Mouse (Mus musculus): Measurements from ENCODE around the gene Gfy. TPM values are rescaled to one million over a fixed set of nuclear protein-coding genes. Genes with fewer than 3 reads are reported as not detected.
A peak's percentile ranks its signal among the peaks of the same experiment; 100 is the strongest.

Gfy gene
- total RNA-seq, 1 experiment, result not detected

DNA sequence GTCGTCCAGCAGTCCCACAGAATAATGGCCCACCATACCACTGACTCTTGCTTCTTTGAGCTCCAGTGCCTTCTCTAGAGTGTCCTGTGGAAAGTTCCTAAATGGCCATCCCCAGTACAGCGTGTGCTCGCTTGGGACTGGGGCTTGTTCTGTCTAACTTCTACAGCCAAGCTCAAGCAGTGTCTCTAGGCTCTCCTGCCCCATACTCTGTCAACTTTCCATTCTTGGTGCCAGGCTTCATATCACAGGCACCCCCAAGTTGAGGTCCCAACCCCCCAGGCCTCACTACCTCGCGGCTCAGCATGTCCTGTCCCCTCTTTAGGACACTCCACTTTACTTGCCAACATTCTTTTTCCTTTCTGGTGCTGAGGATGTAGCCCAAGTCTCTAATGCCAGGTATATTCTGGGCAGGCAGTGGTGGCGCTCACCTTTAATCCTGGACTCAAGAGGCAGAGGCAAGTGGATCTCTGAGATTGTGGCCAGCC is 19.0 kb downstream of the Gfy start:
- no peaks in the 10 kb centered on the region for H3K9me3 ChIP-seq (ENCODE audit: control insufficient read depth, insufficient read depth, low read depth, low read length)
- in situ Hi-C loops (cut with MboI; ENCODE audit: low sequenced_read_pairs in 2 of 2, unreplicated experiment in 2 of 2), result no loop called here
- no peak for TF ChIP-seq ZC3H11A (IDR thresholded peaks at IDR 0.05; ENCODE audit: borderline replicate concordance, low read depth, low read length)
- TF ChIP-seq MAFK (IDR thresholded peaks at IDR 0.05; ENCODE audit: insufficient read depth, low read depth, low read length), result no peak

DNA sequence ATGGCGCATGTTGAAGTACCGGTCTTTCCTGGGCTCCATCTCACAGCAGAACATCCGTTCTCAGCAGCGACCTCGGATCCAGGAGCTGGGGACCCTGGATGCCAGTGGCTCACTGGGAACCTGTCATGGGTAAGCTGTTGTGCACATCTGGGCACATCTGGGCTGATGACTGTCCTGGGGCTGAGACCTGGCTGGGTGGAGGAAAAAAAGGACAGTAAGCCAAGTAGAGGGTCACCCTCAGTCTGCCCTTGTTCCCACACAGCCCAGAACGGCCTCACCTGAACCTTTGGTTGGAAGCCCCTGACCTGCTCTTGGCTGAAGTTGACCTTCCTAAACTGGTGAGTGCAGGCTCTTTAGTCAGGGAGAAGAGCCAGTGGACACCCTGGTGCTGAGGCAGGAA is 20.4 kb downstream of the Gfy start:
- Histone ChIP-seq H3K4me1 (ENCODE audit: control insufficient read depth in 2 of 2, insufficient read depth in 2 of 2, low read length in 2 of 2, poor library complexity in 1 of 2) (peaks cover under 1 to 5% of the 10 kb centered on the region in 2 experiments; a peak in 2 of 4 replicates), H3K36me3 (ENCODE audit: control insufficient read depth, insufficient read depth, low read length, poor library complexity, severe bottlenecking) (peaks cover 11% of the 10 kb centered on the region), H3K27ac (ENCODE audit: insufficient read depth, low read depth, low read length, poor library complexity, severe bottlenecking) (no peak overlapping the region), H3K9ac (ENCODE audit: insufficient read depth, low read depth, low read length, poor library complexity, severe bottlenecking) (no peak overlapping the region), H3K9me3 (ENCODE audit: control insufficient read depth, insufficient read depth, low read depth, low read length) (no peaks in the 10 kb centered on the region), H3K4me3 (ENCODE audit: insufficient read depth in 1 of 2, low read depth in 1 of 2, low read length in 2 of 2, poor library complexity in 1 of 2, severe bottlenecking in 1 of 2) (no peak overlapping the region)
- no peak for DNase-seq (ENCODE audit: low read depth, low spot score)
- TF ChIP-seq MAFK (IDR thresholded peaks at IDR 0.05; ENCODE audit: insufficient read depth, low read depth, low read length) (no peak), CHD2 (IDR thresholded peaks at IDR 0.05; ENCODE audit: low read depth, low read length) (no peak), HCFC1 (IDR thresholded peaks at IDR 0.05; ENCODE audit: borderline replicate concordance, insufficient read depth, low read length) (no peak), ZNF384 (IDR thresholded peaks at IDR 0.05; ENCODE audit: low read depth, low read length) (no peak)
- in situ Hi-C loops (cut with MboI; ENCODE audit: low sequenced_read_pairs in 2 of 2, unreplicated experiment in 2 of 2), result no loop called here

More for the DNA sequence above, 19.0 kb downstream of the Gfy start:
- no peak for DNase-seq (ENCODE audit: low read depth, low spot score)
- peaks cover 4% of the 10 kb centered on the region in 2 experiments; a peak in 2 of 4 replicates for H3K4me1 ChIP-seq (ENCODE audit: control insufficient read depth in 2 of 2, insufficient read depth in 2 of 2, low read length in 2 of 2, poor library complexity in 1 of 2)
- no peak overlapping the region for H3K27ac ChIP-seq (ENCODE audit: insufficient read depth, low read depth, low read length, poor library complexity, severe bottlenecking)
- H3K36me3 ChIP-seq (ENCODE audit: control insufficient read depth, insufficient read depth, low read length, poor library complexity, severe bottlenecking), result peaks cover 11% of the 10 kb centered on the region
- no peak overlapping the region for H3K4me3 ChIP-seq (ENCODE audit: insufficient read depth in 1 of 2, low read depth in 1 of 2, low read length in 2 of 2, poor library complexity in 1 of 2, severe bottlenecking in 1 of 2)
- no peak overlapping the region for H3K9ac ChIP-seq (ENCODE audit: insufficient read depth, low read depth, low read length, poor library complexity, severe bottlenecking)

GRCm38 (mm10) chr7:45157459-45157858 is 21.9 kb downstream of the Gfy start:
- Histone ChIP-seq H3K4me3 (ENCODE audit: insufficient read depth in 1 of 2, low read depth in 1 of 2, low read length in 2 of 2, poor library complexity in 1 of 2, severe bottlenecking in 1 of 2) (no peak overlapping the region), H3K36me3 (ENCODE audit: control insufficient read depth, insufficient read depth, low read length, poor library complexity, severe bottlenecking) (peaks cover 11% of the 10 kb centered on the region), H3K27ac (ENCODE audit: insufficient read depth, low read depth, low read length, poor library complexity, severe bottlenecking) (no peak overlapping the region), H3K9ac (ENCODE audit: insufficient read depth, low read depth, low read length, poor library complexity, severe bottlenecking) (no peak overlapping the region), H3K9me3 (ENCODE audit: control insufficient read depth, insufficient read depth, low read depth, low read length) (no peaks in the 10 kb centered on the region), H3K4me1 (ENCODE audit: control insufficient read depth in 2 of 2, insufficient read depth in 2 of 2, low read length in 2 of 2, poor library complexity in 1 of 2) (peaks cover 0 to 5% of the 10 kb centered on the region in 2 experiments; a peak in 2 of 4 replicates)
- DNase-seq (ENCODE audit: low read depth, low spot score), result no peak
- in situ Hi-C loops (cut with MboI; ENCODE audit: low sequenced_read_pairs in 2 of 2, unreplicated experiment in 2 of 2), result no loop called here
- TF ChIP-seq ZNF384 (IDR thresholded peaks at IDR 0.05; ENCODE audit: low read depth, low read length) (no peak), MAFK (IDR thresholded peaks at IDR 0.05; ENCODE audit: insufficient read depth, low read depth, low read length) (no peak), ZC3H11A (IDR thresholded peaks at IDR 0.05; ENCODE audit: borderline replicate concordance, low read depth, low read length) (no peak), HCFC1 (IDR thresholded peaks at IDR 0.05; ENCODE audit: borderline replicate concordance, insufficient read depth, low read length) (no peak), CHD2 (IDR thresholded peaks at IDR 0.05; ENCODE audit: low read depth, low read length) (no peak)

DNA sequence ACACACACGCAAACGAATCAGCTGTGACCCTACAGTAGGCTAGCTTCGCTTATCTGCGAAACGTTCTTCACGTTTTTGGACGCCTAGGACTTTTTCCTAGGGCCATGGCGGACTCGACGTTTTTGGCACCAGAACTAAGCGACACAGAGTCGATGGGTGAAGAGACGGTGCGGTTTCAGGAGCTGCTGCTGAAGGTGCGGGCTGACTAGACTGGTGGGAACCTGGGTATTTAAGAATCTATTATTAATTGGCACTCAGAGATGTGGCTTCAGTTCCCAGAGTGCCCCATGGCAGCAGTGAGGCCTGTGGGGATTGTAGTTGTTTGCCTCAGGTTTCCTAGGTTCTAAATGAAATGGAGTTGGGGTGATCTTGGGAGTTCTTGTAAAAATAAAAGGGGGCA is 23.2 kb downstream of the Gfy start:
- H3K4me3 ChIP-seq (ENCODE audit: insufficient read depth in 1 of 2, low read depth in 1 of 2, low read length in 2 of 2, poor library complexity in 1 of 2, severe bottlenecking in 1 of 2), result no peak overlapping the region
- DNase-seq (ENCODE audit: low read depth, low spot score), result no peak
- H3K36me3 ChIP-seq (ENCODE audit: control insufficient read depth, insufficient read depth, low read length, poor library complexity, severe bottlenecking), result peaks cover 11% of the 10 kb centered on the region
- no peak overlapping the region for H3K27ac ChIP-seq (ENCODE audit: insufficient read depth, low read depth, low read length, poor library complexity, severe bottlenecking)
- peaks cover 0 to 6% of the 10 kb centered on the region in 2 experiments; a peak in 2 of 4 replicates for H3K4me1 ChIP-seq (ENCODE audit: control insufficient read depth in 2 of 2, insufficient read depth in 2 of 2, low read length in 2 of 2, poor library complexity in 1 of 2)
- H3K9me3 ChIP-seq (ENCODE audit: control insufficient read depth, insufficient read depth, low read depth, low read length), result no peaks in the 10 kb centered on the region
- TF ChIP-seq HCFC1 (IDR thresholded peaks at IDR 0.05; ENCODE audit: borderline replicate concordance, insufficient read depth, low read length), result no peak
- TF ChIP-seq CHD2 (IDR thresholded peaks at IDR 0.05; ENCODE audit: low read depth, low read length), result no peak
- no peak for TF ChIP-seq ZNF384 (IDR thresholded peaks at IDR 0.05; ENCODE audit: low read depth, low read length)
- no peak for TF ChIP-seq ZC3H11A (IDR thresholded peaks at IDR 0.05; ENCODE audit: borderline replicate concordance, low read depth, low read length)
- TF ChIP-seq MAFK (IDR thresholded peaks at IDR 0.05; ENCODE audit: insufficient read depth, low read depth, low read length), result no peak
- in situ Hi-C loops (cut with MboI; ENCODE audit: low sequenced_read_pairs in 2 of 2, unreplicated experiment in 2 of 2), result no loop called here
- H3K9ac ChIP-seq (ENCODE audit: insufficient read depth, low read depth, low read length, poor library complexity, severe bottlenecking), result no peak overlapping the region

GRCm38 (mm10) chr7:45155590-45155989 is 23.8 kb downstream of the Gfy start:
- H3K9ac ChIP-seq (ENCODE audit: insufficient read depth, low read depth, low read length, poor library complexity, severe bottlenecking), result peak overlapping the region; percentile 44; the same call in 1 of the 2 replicates
- in situ Hi-C loops (cut with MboI; ENCODE audit: low sequenced_read_pairs in 2 of 2, unreplicated experiment in 2 of 2), result no loop called here

More at GRCm38 (mm10) chr7:45155590-45155989, 23.8 kb downstream of the Gfy start:
- Histone ChIP-seq H3K27ac (ENCODE audit: insufficient read depth, low read depth, low read length, poor library complexity, severe bottlenecking) (no peak overlapping the region), H3K9me3 (ENCODE audit: control insufficient read depth, insufficient read depth, low read depth, low read length) (no peaks in the 10 kb centered on the region), H3K4me3 (ENCODE audit: insufficient read depth in 1 of 2, low read depth in 1 of 2, low read length in 2 of 2, poor library complexity in 1 of 2, severe bottlenecking in 1 of 2) (peak overlapping the region in 1 of 2 experiments; percentile 37; a peak in 2 of 4 replicates), H3K4me1 (ENCODE audit: control insufficient read depth in 2 of 2, insufficient read depth in 2 of 2, low read length in 2 of 2, poor library complexity in 1 of 2) (peaks cover 1 to 7% of the 10 kb centered on the region in 2 experiments; a peak in 3 of 4 replicates), H3K36me3 (ENCODE audit: control insufficient read depth, insufficient read depth, low read length, poor library complexity, severe bottlenecking) (peaks cover 11% of the 10 kb centered on the region)
- DNase-seq (ENCODE audit: low read depth, low spot score), result peak; percentile 72
- TF ChIP-seq MAFK (IDR thresholded peaks at IDR 0.05; ENCODE audit: insufficient read depth, low read depth, low read length), result no peak
- TF ChIP-seq HCFC1 (IDR thresholded peaks at IDR 0.05; ENCODE audit: borderline replicate concordance, insufficient read depth, low read length), result no peak
- no peak for TF ChIP-seq CHD2 (IDR thresholded peaks at IDR 0.05; ENCODE audit: low read depth, low read length)
- no peak for TF ChIP-seq ZC3H11A (IDR thresholded peaks at IDR 0.05; ENCODE audit: borderline replicate concordance, low read depth, low read length)
- no peak for TF ChIP-seq ZNF384 (IDR thresholded peaks at IDR 0.05; ENCODE audit: low read depth, low read length)

All from ES-E14 (cell line).